Mouse (Mus musculus): Measurements from ENCODE around the gene Irf2bp1. TPM values are rescaled to one million over a fixed set of nuclear protein-coding genes. Genes with fewer than 3 reads are reported as not detected.

Gene Irf2bp1
- polyA plus RNA-seq, 1 experiment from 2014 or later: 22.1 TPM

GRCm38 (mm10) chr7:18987100-18987499, 16.7 kb upstream of the Irf2bp1 start, which contains the start of gene Nanos2:
Gene Nanos2 (plus strand): TSS chr7:18987400.
- no peak for DNase-seq (ENCODE audit: extremely low spot score, low spot score)
- Histone ChIP-seq H3K4me1 (peaks cover 22% of the 10 kb centered on the region), H3K36me3 (replicated peaks) (no peaks in the 10 kb centered on the region), H3K27ac (no peak within 1 kb of the TSS), H3K9me3 (no peaks in the 10 kb centered on the region), H3K27me3 (ENCODE audit: poor library complexity, severe bottlenecking) (peaks cover 28% of the 10 kb centered on the region), H3K4me3 (no peak within 1 kb of the TSS)
- 75% methylated on average over 2 of the region's 2 CpGs for WGBS

- WGBS: 76% methylated on average over 13 of the region's 13 CpGs
- no peak overlapping the region for H3K27ac ChIP-seq
- peaks cover 29% of the 10 kb centered on the region for H3K4me1 ChIP-seq
- no peak overlapping the region for H3K4me3 ChIP-seq
- H3K9me3 ChIP-seq: no peaks in the 10 kb centered on the region
- peaks cover 34% of the 10 kb centered on the region for H3K27me3 ChIP-seq (ENCODE audit: poor library complexity, severe bottlenecking)
- H3K36me3 ChIP-seq (replicated peaks): no peaks in the 10 kb centered on the region
- DNase-seq (ENCODE audit: extremely low spot score, low spot score): no peak
Observed at GRCm38 (mm10) chr7:18987747-18988146, 16.1 kb upstream of the Irf2bp1 start.

- no peak overlapping the region for H3K4me3 ChIP-seq
- H3K27me3 ChIP-seq (ENCODE audit: poor library complexity, severe bottlenecking): peaks cover 45% of the 10 kb centered on the region
- 75% methylated on average over 6 of the region's 6 CpGs for WGBS
- no peak overlapping the region for H3K27ac ChIP-seq
- DNase-seq (ENCODE audit: extremely low spot score, low spot score): no peak
- peaks cover 35% of the 10 kb centered on the region for H3K4me1 ChIP-seq
- no peaks in the 10 kb centered on the region for H3K36me3 ChIP-seq (replicated peaks)
- no peaks in the 10 kb centered on the region for H3K9me3 ChIP-seq
Observed at GRCm38 (mm10) chr7:18988780-18989179, 15.1 kb upstream of the Irf2bp1 start.

- H3K27ac ChIP-seq: peak overlapping the region; percentile 82
- peaks cover 35% of the 10 kb centered on the region for H3K4me1 ChIP-seq
- H3K36me3 ChIP-seq (replicated peaks): no peaks in the 10 kb centered on the region
- H3K4me3 ChIP-seq: peak overlapping the region; percentile 55
- no peaks in the 10 kb centered on the region for H3K9me3 ChIP-seq
- DNase-seq (ENCODE audit: extremely low spot score, low spot score): peak; percentile 31
- WGBS: 6% methylated on average over 5 of the region's 5 CpGs
- H3K27me3 ChIP-seq (ENCODE audit: poor library complexity, severe bottlenecking): peaks cover 49% of the 10 kb centered on the region
Observed at GRCm38 (mm10) chr7:18989995-18990394, 13.8 kb upstream of the Irf2bp1 start.

GRCm38 (mm10) chr7:18990601-18991295, 13.1 kb upstream of the Irf2bp1 start, which contains the start of gene Mypop:
Gene Mypop (plus strand): TSS chr7:18991245.
- H3K4me1 ChIP-seq: peaks cover 35% of the 10 kb centered on the region

GRCm38 (mm10) chr7:18991660-18992293, 12.1 kb upstream of the Irf2bp1 start:
- Histone ChIP-seq H3K4me3 (peak overlapping the region; percentile 55), H3K4me1 (peaks cover 35% of the 10 kb centered on the region), H3K9me3 (no peaks in the 10 kb centered on the region), H3K27ac (peak overlapping the region; percentile 82), H3K27me3 (ENCODE audit: poor library complexity, severe bottlenecking) (peaks cover 49% of the 10 kb centered on the region), H3K36me3 (replicated peaks) (peaks cover 10% of the 10 kb centered on the region)
- no peak for DNase-seq (ENCODE audit: extremely low spot score, low spot score)
- WGBS: under 1% methylated on average over 59 of the region's 59 CpGs

More at GRCm38 (mm10) chr7:18990601-18991295, 13.1 kb upstream of the Irf2bp1 start, which contains the start of gene Mypop:
- Histone ChIP-seq H3K4me3 (peak within 1 kb of the TSS; percentile 55), H3K27me3 (ENCODE audit: poor library complexity, severe bottlenecking) (peaks cover 49% of the 10 kb centered on the region), H3K9me3 (no peaks in the 10 kb centered on the region), H3K27ac (peak within 1 kb of the TSS; percentile 82), H3K36me3 (replicated peaks) (no peaks in the 10 kb centered on the region)
- DNase-seq (ENCODE audit: extremely low spot score, low spot score): peak; percentile 100
- WGBS: under 1% methylated on average over 36 of the region's 37 CpGs

GRCm38 (mm10) chr7:18992294-18992675, 11.6 kb upstream of the Irf2bp1 start:
- no peaks in the 10 kb centered on the region for H3K9me3 ChIP-seq
- H3K27ac ChIP-seq: peak overlapping the region; percentile 82; the same call in 1 of the 2 replicates
- peaks cover 49% of the 10 kb centered on the region for H3K27me3 ChIP-seq (ENCODE audit: poor library complexity, severe bottlenecking)
- DNase-seq (ENCODE audit: extremely low spot score, low spot score): peak; percentile 45
- H3K4me1 ChIP-seq: peaks cover 35% of the 10 kb centered on the region
- H3K36me3 ChIP-seq (replicated peaks): peaks cover 13% of the 10 kb centered on the region
- WGBS: 3% methylated on average over 31 of the region's 31 CpGs
- H3K4me3 ChIP-seq: peak overlapping the region; percentile 55

GRCm38 (mm10) chr7:18993036-18993435, 10.8 kb upstream of the Irf2bp1 start:
- H3K27me3 ChIP-seq (ENCODE audit: poor library complexity, severe bottlenecking): peaks cover 42% of the 10 kb centered on the region
- no peaks in the 10 kb centered on the region for H3K9me3 ChIP-seq
- WGBS: 89% methylated on average over 5 of the region's 5 CpGs
- H3K4me1 ChIP-seq: peaks cover 35% of the 10 kb centered on the region
- peak overlapping the region; percentile 55 for H3K4me3 ChIP-seq
- DNase-seq (ENCODE audit: extremely low spot score, low spot score): no peak
- peaks cover 14% of the 10 kb centered on the region for H3K36me3 ChIP-seq (replicated peaks)
- H3K27ac ChIP-seq: no peak overlapping the region

GRCm38 (mm10) chr7:18998835-18999234, 5.0 kb upstream of the Irf2bp1 start:
- peaks cover 4% of the 10 kb centered on the region for H3K27me3 ChIP-seq (ENCODE audit: poor library complexity, severe bottlenecking)
- WGBS: 39% methylated on average over 9 of the region's 9 CpGs
- no peak overlapping the region for H3K4me3 ChIP-seq
- peaks cover 19% of the 10 kb centered on the region for H3K36me3 ChIP-seq (replicated peaks)
- no peaks in the 10 kb centered on the region for H3K9me3 ChIP-seq
- no peak for DNase-seq (ENCODE audit: extremely low spot score, low spot score)
- H3K4me1 ChIP-seq: peaks cover 41% of the 10 kb centered on the region
- no peak overlapping the region for H3K27ac ChIP-seq

GRCm38 (mm10) chr7:19000421-19000820, 3.4 kb upstream of the Irf2bp1 start:
- Histone ChIP-seq H3K9me3 (no peaks in the 10 kb centered on the region), H3K27ac (peak overlapping the region; percentile 77), H3K4me1 (peaks cover 54% of the 10 kb centered on the region), H3K4me3 (peak overlapping the region; percentile 45), H3K36me3 (replicated peaks) (peaks cover 28% of the 10 kb centered on the region), H3K27me3 (ENCODE audit: poor library complexity, severe bottlenecking) (no peaks in the 10 kb centered on the region)
- WGBS: 63% methylated on average over 10 of the region's 10 CpGs
- no peak for DNase-seq (ENCODE audit: extremely low spot score, low spot score)

GRCm38 (mm10) chr7:19001066-19001806, 2.6 kb upstream of the Irf2bp1 start:
- Histone ChIP-seq H3K27me3 (ENCODE audit: poor library complexity, severe bottlenecking) (no peaks in the 10 kb centered on the region), H3K4me1 (peaks cover 62% of the 10 kb centered on the region), H3K36me3 (replicated peaks) (peaks cover 31% of the 10 kb centered on the region), H3K4me3 (peak overlapping the region; percentile 45), H3K9me3 (no peaks in the 10 kb centered on the region), H3K27ac (peak overlapping the region; percentile 77)
- no peak for DNase-seq (ENCODE audit: extremely low spot score, low spot score)
- WGBS: 47% methylated on average over 18 of the region's 18 CpGs

GRCm38 (mm10) chr7:19001807-19002085, 2.1 kb upstream of the Irf2bp1 start:
- H3K9me3 ChIP-seq: no peaks in the 10 kb centered on the region
- peaks cover 67% of the 10 kb centered on the region for H3K4me1 ChIP-seq
- 86% methylated on average over 3 of the region's 3 CpGs for WGBS
- DNase-seq (ENCODE audit: extremely low spot score, low spot score): no peak
- H3K27me3 ChIP-seq (ENCODE audit: poor library complexity, severe bottlenecking): no peaks in the 10 kb centered on the region
- no peak overlapping the region for H3K27ac ChIP-seq
- peaks cover 30% of the 10 kb centered on the region for H3K36me3 ChIP-seq (replicated peaks)
- H3K4me3 ChIP-seq: no peak overlapping the region

- Histone ChIP-seq H3K4me3 (peak overlapping the region; percentile 46), H3K9me3 (no peaks in the 10 kb centered on the region), H3K4me1 (peaks cover 71% of the 10 kb centered on the region), H3K27ac (peak overlapping the region; percentile 85), H3K27me3 (ENCODE audit: poor library complexity, severe bottlenecking) (no peaks in the 10 kb centered on the region), H3K36me3 (replicated peaks) (peaks cover 33% of the 10 kb centered on the region)
- 54% methylated on average over 4 of the region's 4 CpGs for WGBS
- no peak for DNase-seq (ENCODE audit: extremely low spot score, low spot score)
Observed at GRCm38 (mm10) chr7:19002115-19002514, 1.7 kb upstream of the Irf2bp1 start.

Measured in forebrain, embryonic 10.5 days (tissue).